Comparison of ENCODE assay signal across 13 mouse cellular contexts in genomic region chr4:41678863-41679262, GRCm38 (mm10). TPM values are rescaled to one million over a fixed set of nuclear protein-coding genes. Genes with fewer than 3 reads are reported as not detected.
A peak's percentile ranks its signal among the peaks of the same experiment; 100 is the strongest.
DNase-seq lines count a peak whose midpoint lies in the region; ATAC-seq and TF ChIP-seq lines count a peak whose summit lies in the region.
"Had no signal": no experiment of that assay in that cellular context is flagged by ENCODE, and none has a peak within 500 bp of the region (broad histone marks: within the 10 kb centered on the region; RNA-seq: fewer than 3 reads in every experiment).

No protein-coding gene starts in this region.

- H3K4me3 ChIP-seq in cerebellum, adult 2 months (replicated peaks; ENCODE audit: insufficient read depth, low read depth, low read length): no peak overlapping the region
- H3K4me3 ChIP-seq in intestine, embryonic 15.5 days (replicated peaks): no peak overlapping the region
- H3K4me3 ChIP-seq in intestine, postnatal 0 days (ENCODE audit: low read depth, low read length): no peak overlapping the region
- no peak overlapping the region for H3K4me3 ChIP-seq in kidney, postnatal 0 days (replicated peaks; ENCODE audit: low read depth, low read length)
- H3K4me3 ChIP-seq: erythroblast, embryonic 14.5 days; liver, embryonic 15.5 days; megakaryocyte, embryonic 14.5 days had no signal

- no peak for DNase-seq in cerebellum, adult 2 months
- DNase-seq in cerebellum, adult 8-10 months: no peak
- DNase-seq in adrenal gland, postnatal 14 days: peak; percentile 71
- DNase-seq in kidney, postnatal 0 days (ENCODE audit: low spot score): no peak
- DNase-seq: B cell, adult 2 months; thymus, postnatal 4 days had no signal

- no peaks in the 10 kb centered on the region for H3K36me3 ChIP-seq in intestine, embryonic 15.5 days
- no peaks in the 10 kb centered on the region for H3K36me3 ChIP-seq in intestine, postnatal 0 days (ENCODE audit: control insufficient read depth, insufficient read depth)
- H3K36me3 ChIP-seq in kidney, postnatal 0 days (ENCODE audit: insufficient read depth, low read length): no peaks in the 10 kb centered on the region
- H3K36me3 ChIP-seq: liver, embryonic 15.5 days had no signal

- no peak overlapping the region for H3K4me2 ChIP-seq in intestine, embryonic 15.5 days (replicated peaks)
- no peak overlapping the region for H3K4me2 ChIP-seq in intestine, postnatal 0 days (replicated peaks; ENCODE audit: low read depth)
- no peak overlapping the region for H3K4me2 ChIP-seq in kidney, postnatal 0 days (ENCODE audit: low read length)
- H3K4me2 ChIP-seq: liver, embryonic 15.5 days had no signal

- peaks cover 64% of the 10 kb centered on the region for H3K4me1 ChIP-seq in cerebellum, adult 2 months (ENCODE audit: control insufficient read depth, insufficient read depth, low read length)
- H3K4me1 ChIP-seq in intestine, embryonic 15.5 days (replicated peaks): peaks cover 50% of the 10 kb centered on the region
- no peaks in the 10 kb centered on the region for H3K4me1 ChIP-seq in intestine, postnatal 0 days (replicated peaks; ENCODE audit: control insufficient read depth, insufficient read depth, low read length)
- peaks cover 33% of the 10 kb centered on the region for H3K4me1 ChIP-seq in kidney, postnatal 0 days (replicated peaks; ENCODE audit: insufficient read depth, low read length)
- H3K4me1 ChIP-seq: liver, embryonic 15.5 days; megakaryocyte, embryonic 14.5 days had no signal

- no peaks in the 10 kb centered on the region for H3K9me3 ChIP-seq in intestine, embryonic 15.5 days
- no peaks in the 10 kb centered on the region for H3K9me3 ChIP-seq in intestine, postnatal 0 days (ENCODE audit: control insufficient read depth)
- H3K9me3 ChIP-seq in kidney, postnatal 0 days (replicated peaks; ENCODE audit: low read length): no peaks in the 10 kb centered on the region
- H3K9me3 ChIP-seq: liver, embryonic 15.5 days; megakaryocyte, embryonic 14.5 days had no signal

- no peak overlapping the region for H3K9ac ChIP-seq in intestine, embryonic 15.5 days
- no peak overlapping the region for H3K9ac ChIP-seq in intestine, postnatal 0 days (ENCODE audit: low read depth, low read length)
- no peak overlapping the region for H3K9ac ChIP-seq in kidney, postnatal 0 days (ENCODE audit: low read depth, low read length)
- H3K9ac ChIP-seq: liver, embryonic 15.5 days had no signal

- no peak for ATAC-seq in intestine, embryonic 15.5 days
- no peak for ATAC-seq in intestine, postnatal 0 days
- ATAC-seq in kidney, postnatal 0 days (replicated peaks; ENCODE audit: low FRiP score, low read depth): no peak
- no peak for ATAC-seq in activated CD4-positive, CD25-positive, alpha-beta regulatory T cell, adult 4 months
- no peak for ATAC-seq in frontal cortex, adult (ENCODE audit: low TSS enrichment)

- no peak for TF ChIP-seq CTCF in cerebellum, adult 2 months (IDR thresholded peaks at IDR 0.05; ENCODE audit: borderline replicate concordance, insufficient read depth, low read depth, low read length)
- TF ChIP-seq CTCF in intestine, postnatal 0 days (IDR thresholded peaks at IDR 0.05; ENCODE audit: low read depth): no peak
- TF ChIP-seq CTCF in kidney, postnatal 0 days (IDR thresholded peaks at IDR 0.05; ENCODE audit: low read depth): no peak

- 0 out of 2 replicates have a peak overlapping the region, but pooled peaks have one; percentile 15 for H3K27ac ChIP-seq in cerebellum, adult 2 months (ENCODE audit: insufficient read depth, low read length)
- 0 out of 2 replicates have a peak overlapping the region, but pooled peaks have one; percentile 11 for H3K27ac ChIP-seq in intestine, embryonic 15.5 days
- no peak overlapping the region for H3K27ac ChIP-seq in intestine, postnatal 0 days (ENCODE audit: low read depth, low read length)
- peak overlapping the region; percentile 28; the same call in 1 of the 2 replicates for H3K27ac ChIP-seq in kidney, postnatal 0 days
- H3K27ac ChIP-seq: liver, embryonic 15.5 days had no signal

- no peak for TF ChIP-seq POLR2A in cerebellum, adult 2 months (IDR thresholded peaks at IDR 0.05; ENCODE audit: borderline replicate concordance, insufficient read depth, low read length)

- WGBS in cerebellum, adult 2 months: 57% methylated on average over 6 of the region's 6 CpGs
- WGBS in intestine, embryonic 15.5 days: 65% methylated on average over 6 of the region's 6 CpGs
- 69% methylated on average over 6 of the region's 6 CpGs for WGBS in intestine, postnatal 0 days
- 43% methylated on average over 6 of the region's 6 CpGs for WGBS in kidney, postnatal 0 days

- no peaks in the 10 kb centered on the region for H3K27me3 ChIP-seq in cerebellum, adult 2 months (ENCODE audit: control insufficient read depth, insufficient read depth, low read length)
- H3K27me3 ChIP-seq in intestine, embryonic 15.5 days (replicated peaks): 0 out of 2 replicates have a peak, but pooled peaks cover 5% of the 10 kb centered on the region
- H3K27me3 ChIP-seq in intestine, postnatal 0 days (replicated peaks; ENCODE audit: control insufficient read depth, insufficient read depth, low read length): peaks cover 9% of the 10 kb centered on the region
- no peaks in the 10 kb centered on the region; the same call in 1 of the 2 replicates for H3K27me3 ChIP-seq in kidney, postnatal 0 days (ENCODE audit: insufficient read depth, low read length)

RNA-seq across cellular contexts. Expression of gene Cntfr, which starts 18.0 kb away (rescaled TPM):
- 101 and 105 TPM in 2 replicates for polyA plus RNA-seq in cerebellum, adult 2 months (2012; rRNA removed)
- polyA plus RNA-seq in intestine, embryonic 15.5 days (2015; fragmentation: Nextera tagmentation; extraction: Ambion mirVana): 5.1 and 6.4 TPM in 2 replicates
- 1.9 and 2.8 TPM in 2 replicates for polyA plus RNA-seq in intestine, postnatal 0 days (2015; fragmentation: Nextera tagmentation; extraction: Ambion mirVana)
- total RNA-seq in adrenal gland, postnatal 14 days (2021): 61.2 and 63.2 TPM in 2 replicates
- polyA plus RNA-seq in kidney, postnatal 0 days (2015; fragmentation: Nextera tagmentation; extraction: Ambion mirVana): 8.6 and 8.7 TPM in 2 replicates
- polyA plus RNA-seq in activated CD4-positive, CD25-positive, alpha-beta regulatory T cell, adult 4 months (2017; shearing (Covaris generic)): not detected
- polyA plus RNA-seq: erythroblast, embryonic 14.5 days had no signal

RNA-seq across cellular contexts. Expression of gene Il11ra1, which starts 20.9 kb away (rescaled TPM):
- polyA plus RNA-seq in cerebellum, adult 2 months (2012; rRNA removed): 64.9 and 69.7 TPM in 2 replicates
- 127 and 129 TPM in 2 replicates for polyA plus RNA-seq in intestine, embryonic 15.5 days (2015; fragmentation: Nextera tagmentation; extraction: Ambion mirVana)
- 63.8 and 63.9 TPM in 2 replicates for polyA plus RNA-seq in intestine, postnatal 0 days (2015; fragmentation: Nextera tagmentation; extraction: Ambion mirVana)
- 56.9 and 60.2 TPM in 2 replicates for total RNA-seq in adrenal gland, postnatal 14 days (2021)
- 157 and 159 TPM in 2 replicates for polyA plus RNA-seq in kidney, postnatal 0 days (2015; fragmentation: Nextera tagmentation; extraction: Ambion mirVana)
- polyA plus RNA-seq in activated CD4-positive, CD25-positive, alpha-beta regulatory T cell, adult 4 months (2017; shearing (Covaris generic)): 1 to 10 TPM; 4.9 to 7.2 TPM

RNA-seq across cellular contexts. Expression of gene Rpp25l, which starts 34.5 kb away (rescaled TPM):
- polyA plus RNA-seq in cerebellum, adult 2 months (2012; rRNA removed): 43.3 and 44.7 TPM in 2 replicates
- 58.8 and 65.0 TPM in 2 replicates for polyA plus RNA-seq in intestine, embryonic 15.5 days (2015; fragmentation: Nextera tagmentation; extraction: Ambion mirVana)
- 47.4 and 51.3 TPM in 2 replicates for polyA plus RNA-seq in intestine, postnatal 0 days (2015; fragmentation: Nextera tagmentation; extraction: Ambion mirVana)
- 30.1 and 34.1 TPM in 2 replicates for total RNA-seq in adrenal gland, postnatal 14 days (2021)
- 63.3 and 65.2 TPM in 2 replicates for polyA plus RNA-seq in kidney, postnatal 0 days (2015; fragmentation: Nextera tagmentation; extraction: Ambion mirVana)
- 10 to 100 TPM; 51.4 to 65.6 TPM for polyA plus RNA-seq in activated CD4-positive, CD25-positive, alpha-beta regulatory T cell, adult 4 months (2017; shearing (Covaris generic))

RNA-seq across cellular contexts. Expression of gene Enho, which starts 38.7 kb away (rescaled TPM):
- polyA plus RNA-seq in cerebellum, adult 2 months (2012; rRNA removed): 168 and 174 TPM in 2 replicates
- 10.8 and 11.2 TPM in 2 replicates for polyA plus RNA-seq in intestine, embryonic 15.5 days (2015; fragmentation: Nextera tagmentation; extraction: Ambion mirVana)
- polyA plus RNA-seq in intestine, postnatal 0 days (2015; fragmentation: Nextera tagmentation; extraction: Ambion mirVana): 8.5 and 8.6 TPM in 2 replicates
- total RNA-seq in adrenal gland, postnatal 14 days (2021): 3.5 and 6.9 TPM in 2 replicates
- 20.2 and 23.9 TPM in 2 replicates for polyA plus RNA-seq in kidney, postnatal 0 days (2015; fragmentation: Nextera tagmentation; extraction: Ambion mirVana)
- polyA plus RNA-seq in activated CD4-positive, CD25-positive, alpha-beta regulatory T cell, adult 4 months (2017; shearing (Covaris generic)): not detected

RNA-seq across cellular contexts. Expression of gene Dctn3, which starts 44.1 kb away (rescaled TPM):
- polyA plus RNA-seq in cerebellum, adult 2 months (2012; rRNA removed): 162 and 167 TPM in 2 replicates
- polyA plus RNA-seq in intestine, embryonic 15.5 days (2015; fragmentation: Nextera tagmentation; extraction: Ambion mirVana): 122 and 131 TPM in 2 replicates
- 127 and 144 TPM in 2 replicates for polyA plus RNA-seq in intestine, postnatal 0 days (2015; fragmentation: Nextera tagmentation; extraction: Ambion mirVana)
- total RNA-seq in adrenal gland, postnatal 14 days (2021): 106 and 110 TPM in 2 replicates
- polyA plus RNA-seq in kidney, postnatal 0 days (2015; fragmentation: Nextera tagmentation; extraction: Ambion mirVana): 152 and 154 TPM in 2 replicates
- polyA plus RNA-seq in activated CD4-positive, CD25-positive, alpha-beta regulatory T cell, adult 4 months (2017; shearing (Covaris generic)): 100 to 1,000 TPM; 107 to 114 TPM

Comparison
In these comparisons a context has a peak if more than half of its experiments do, and no peak if none do; other contexts are left out.
1. RNA of gene Cntfr, which starts 18.0 kb away (polyA plus RNA-seq): 101 to 105 TPM in cerebellum, adult 2 months; 8.6 to 8.7 TPM in kidney, postnatal 0 days, 5.1 to 6.4 TPM in intestine, embryonic 15.5 days, 1.9 to 2.8 TPM in intestine, postnatal 0 days and not detected in activated CD4-positive, CD25-positive, alpha-beta regulatory T cell, adult 4 months; every median in the first group is over 10 times any median in the second.